Comparison of ENCODE assay signal across 9 mouse cellular contexts in the genomic region with DNA sequence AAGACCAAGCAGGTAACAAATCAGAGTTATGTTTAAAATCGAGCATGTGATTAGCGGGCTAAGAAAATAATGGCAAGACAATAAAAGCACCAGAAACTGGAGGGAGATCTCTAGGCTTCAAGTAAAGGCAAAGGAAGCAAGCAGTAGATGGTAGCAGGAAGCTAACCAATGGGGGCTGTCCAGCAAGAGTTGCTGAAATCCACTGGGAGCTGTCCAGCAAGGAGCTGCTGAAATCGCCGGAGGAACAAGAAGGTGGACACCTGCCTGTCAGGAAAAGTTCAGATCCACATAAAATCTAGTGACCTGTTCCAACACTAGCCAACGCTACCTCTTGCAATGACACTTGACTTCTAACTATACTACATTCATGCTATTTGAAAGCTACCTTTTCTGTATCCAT. TPM values are rescaled to one million over a fixed set of nuclear protein-coding genes. Genes with fewer than 3 reads are reported as not detected.
DNase-seq lines count a peak whose midpoint lies in the region; ATAC-seq and TF ChIP-seq lines count a peak whose summit lies in the region.
"Had no signal": no experiment of that assay in that cellular context is flagged by ENCODE, and none has a peak within 500 bp of the region (broad histone marks: within the 10 kb centered on the region; RNA-seq: fewer than 3 reads in every experiment).

No protein-coding gene starts in this region.

- no peaks in the 10 kb centered on the region for H3K36me3 ChIP-seq in CH12.LX (replicated peaks in 1 of 2; ENCODE audit: control insufficient read depth in 1 of 2, insufficient read depth in 1 of 2, low read length in 1 of 2)
- no peaks in the 10 kb centered on the region for H3K36me3 ChIP-seq in embryonic facial prominence, embryonic 14.5 days (ENCODE audit: control insufficient read depth, insufficient read depth, low read length)

- TF ChIP-seq RAD21 in CH12.LX (IDR thresholded peaks at IDR 0.05; ENCODE audit: low read depth, low read length), result no peak

- dilution Hi-C loops in CH12.LX (cut with MboI; ENCODE audit: extremely low pct_ligation_motif_present, extremely low pct_unique_long_range_greater_than_20kb, low sequenced_read_pairs), result no loop called here

- no peak overlapping the region for H3K27ac ChIP-seq in CH12.LX (ENCODE audit: insufficient read depth, low read depth)
- no peak overlapping the region for H3K27ac ChIP-seq in embryonic facial prominence, embryonic 14.5 days (replicated peaks; ENCODE audit: low read depth, low read length)

- no peak overlapping the region for H3K4me2 ChIP-seq in CH12.LX (ENCODE audit: insufficient read depth, low read depth, poor library complexity, severe bottlenecking)
- H3K4me2 ChIP-seq in embryonic facial prominence, embryonic 14.5 days (ENCODE audit: low read depth, low read length), result no peak overlapping the region

- no peak for TF ChIP-seq POLR2A in CH12.LX (IDR thresholded peaks at IDR 0.05; ENCODE audit: low read depth, low read length)

- TF ChIP-seq CTCF in CH12.LX (conservative IDR thresholded peaks at IDR 0.05 in 1 of 2, IDR thresholded peaks at IDR 0.05 in 1 of 2; ENCODE audit: low read depth in 2 of 2, low read length in 2 of 2), result no peak

- TF ChIP-seq EP300 in CH12.LX (IDR thresholded peaks at IDR 0.05; ENCODE audit: low read length), result no peak

- H3K4me3 ChIP-seq in CH12.LX (replicated peaks in 1 of 3; ENCODE audit: low read depth in 2 of 3, low read length in 2 of 3, poor library complexity in 1 of 3), result no peak overlapping the region
- no peak overlapping the region for H3K4me3 ChIP-seq in embryonic facial prominence, embryonic 14.5 days (ENCODE audit: low read depth, low read length)

- peak; percentile 39 for DNase-seq in gastrocnemius, postnatal 10 days
- no peak for DNase-seq in gastrocnemius, adult 18-20 months (ENCODE audit: low spot score)
- DNase-seq in CH12.LX (ENCODE audit: extremely low read depth), result peak; percentile 24
- DNase-seq in embryonic facial prominence, embryonic 14.5 days (ENCODE audit: low spot score), result peak; percentile 86
- peak; percentile 70 for DNase-seq in lung, postnatal 10 days
- no peak for DNase-seq in right cerebral cortex, postnatal 4 days
- no peak for DNase-seq in right cerebral cortex, postnatal 25 days
- DNase-seq in right cerebral cortex, postnatal 10 days (ENCODE audit: low spot score in 2 of 2), result no peak

- no peaks in the 10 kb centered on the region for H3K9me3 ChIP-seq in CH12.LX (replicated peaks; ENCODE audit: low read length)
- no peaks in the 10 kb centered on the region for H3K9me3 ChIP-seq in embryonic facial prominence, embryonic 14.5 days (ENCODE audit: control insufficient read depth, low read length)

- no peak for ATAC-seq in embryonic facial prominence, embryonic 14.5 days (ENCODE audit: low read depth)

- in situ Hi-C loops in CH12.LX (cut with MboI; ENCODE audit: low pct_ligation_motif_present, low pct_unique_long_range_greater_than_20kb, low sequenced_read_pairs), result no loop called here

- 15% methylated on average over 5 of the region's 5 CpGs for WGBS in embryonic facial prominence, embryonic 14.5 days

- H3K9ac ChIP-seq in CH12.LX (ENCODE audit: insufficient read depth, low read depth), result no peak overlapping the region
- no peak overlapping the region for H3K9ac ChIP-seq in embryonic facial prominence, embryonic 14.5 days (ENCODE audit: low read depth, low read length)

- H3K79me2 ChIP-seq in CH12.LX (replicated peaks; ENCODE audit: control insufficient read depth, extremely low read depth, insufficient read depth, poor library complexity, severe bottlenecking), result no peaks in the 10 kb centered on the region

- H3K27me3 ChIP-seq in CH12.LX (replicated peaks), result peaks cover 62% of the 10 kb centered on the region
- H3K27me3 ChIP-seq in embryonic facial prominence, embryonic 14.5 days (replicated peaks; ENCODE audit: control insufficient read depth, insufficient read depth, low read length), result no peaks in the 10 kb centered on the region

- no peaks in the 10 kb centered on the region for H3K4me1 ChIP-seq in CH12.LX (ENCODE audit: control insufficient read depth in 1 of 2, insufficient read depth in 2 of 2)
- H3K4me1 ChIP-seq in embryonic facial prominence, embryonic 14.5 days (ENCODE audit: control insufficient read depth, insufficient read depth, low read length), result no peaks in the 10 kb centered on the region

TF ChIP-seq in CH12.LX, 34 proteins besides CTCF, POLR2A, EP300 and RAD21:
- TF ChIP-seq SIN3A (IDR thresholded peaks at IDR 0.05; ENCODE audit: low read length) (peak; percentile 77), JUND (conservative IDR thresholded peaks at IDR 0.05; ENCODE audit: low read depth, low read length) (no peak)

RNA-seq across cellular contexts. Expression of a gene that starts 7.3 kb away (rescaled TPM):
- not detected for total RNA-seq in gastrocnemius, postnatal 10 days (2021)
- not detected for total RNA-seq in gastrocnemius, adult 18-20 months (2021)
- total RNA-seq in CH12.LX (2012; rRNA removed) (not detected in 2 replicates), CH12.LX (2014; rRNA removed) (not detected in 2 replicates)
- polyA plus RNA-seq in CH12.LX (2012; ENCODE audit: insufficient read length, low read depth), result not detected in 2 replicates
- polyA plus RNA-seq in embryonic facial prominence, embryonic 14.5 days (2014; fragmentation: Nextera tagmentation; extraction: Ambion mirVana), result 0.10 TPM in 1 of 2 replicates, not detected in the other
- total RNA-seq: gastrocnemius, postnatal 4 days had no signal

Comparison
In these comparisons a context has a peak if more than half of its experiments do, and no peak if none do; other contexts are left out.
1. DNase-seq: peak in gastrocnemius, postnatal 10 days (single experiment), CH12.LX (single experiment), embryonic facial prominence, embryonic 14.5 days (single experiment) and lung, postnatal 10 days (single experiment); none in gastrocnemius, adult 18-20 months (single experiment), right cerebral cortex, postnatal 4 days (single experiment), right cerebral cortex, postnatal 25 days (single experiment) and right cerebral cortex, postnatal 10 days (0 of 2).